ENCODE assay signal across 2 mouse cellular contexts in genomic region chr11:106159921-106160840, GRCm38 (mm10).
TF ChIP-seq lines count a peak whose summit lies in the region.

No protein-coding gene starts in this region.

TF ChIP-seq in C2C12, 6 proteins besides CTCF, POLR2A, EP300 and RAD21:
- no peak for TF ChIP-seq FOSL1 (IDR thresholded peaks at IDR 0.05; ENCODE audit: insufficient read depth, low read length, poor library complexity, severe bottlenecking)
- no peak for TF ChIP-seq MYOD1 (IDR thresholded peaks at IDR 0.05; ENCODE audit: control insufficient read depth, insufficient read length, low read depth)
- TF ChIP-seq USF1 (IDR thresholded peaks at IDR 0.05; ENCODE audit: low read depth) = no peak
- no peak for TF ChIP-seq MAX (IDR thresholded peaks at IDR 0.05)
- TF ChIP-seq MYOG (IDR thresholded peaks at IDR 0.05; ENCODE audit: control insufficient read depth, extremely low read depth, insufficient read length) = no peak
- TF ChIP-seq CEBPB (IDR thresholded peaks at IDR 0.05; ENCODE audit: low read depth) = no peak

TF ChIP-seq in myocyte, 11 proteins besides CTCF, POLR2A, EP300 and RAD21:
- TF ChIP-seq TCF3 (IDR thresholded peaks at IDR 0.05; ENCODE audit: insufficient read length, low read depth) (no peak), POLR2AphosphoS2 (IDR thresholded peaks at IDR 0.05; ENCODE audit: insufficient read length, low read depth) (peak; percentile 71), MYOD1 (IDR thresholded peaks at IDR 0.05; ENCODE audit: control insufficient read depth in 1 of 3, insufficient read length in 2 of 3, low read depth in 2 of 3) (peak in 1 of 3 experiments; percentile 2)
